Mouse (Mus musculus): ENCODE data around the gene Hscb. TPM values are rescaled to one million over a fixed set of nuclear protein-coding genes. Genes with fewer than 3 reads are reported as not detected.
"Not testable (repeated sequence)": the region's sequence is repeated elsewhere in the genome, so short reads cannot be mapped to it uniquely, and the experiment has no call there.

Gene Hscb
- 41.5 and 46.6 TPM in 2 replicates for polyA plus RNA-seq (2011; ENCODE audit: insufficient read depth, insufficient read length, low read depth, missing spikeins)

- peak within 1 kb of the TSS; percentile 98 for H3K4me3 ChIP-seq (ENCODE audit: low read depth, low read length)
- no peaks in the 10 kb centered on the region for H3K27me3 ChIP-seq (ENCODE audit: control insufficient read depth, insufficient read depth, low read length, poor library complexity, severe bottlenecking)
- H3K27ac ChIP-seq (ENCODE audit: insufficient read depth, low read length), result peak within 1 kb of the TSS; percentile 79
- TF ChIP-seq EP300 (IDR thresholded peaks at IDR 0.05; ENCODE audit: insufficient read depth, low read depth, low read length), result no peak
- TF ChIP-seq CTCF (IDR thresholded peaks at IDR 0.05; ENCODE audit: low read depth, low read length), result peak; percentile 22
- TF ChIP-seq POLR2A (IDR thresholded peaks at IDR 0.05; ENCODE audit: insufficient read depth, low read length), result peak; percentile 59
- peak within 1 kb of the TSS; percentile 82 for H3K9ac ChIP-seq (ENCODE audit: low read depth, poor library complexity, severe bottlenecking)
- peaks cover 29% of the 10 kb centered on the region for H3K36me3 ChIP-seq (ENCODE audit: control insufficient read depth, insufficient read depth, low read length, poor library complexity, severe bottlenecking)
- H3K4me1 ChIP-seq (ENCODE audit: control insufficient read depth, insufficient read depth, low read length), result peaks cover 1% of the 10 kb centered on the region
- no peaks in the 10 kb centered on the region for H3K9me3 ChIP-seq (replicated peaks; ENCODE audit: control insufficient read depth, insufficient read depth, low read length, poor library complexity, severe bottlenecking)
Measured at GRCm38 (mm10) chr5:110839678-110840365, at the start of gene Hscb, which contains the start of gene Chek2. Gene Hscb, minus strand, starts transcription at chr5:110839777. Gene Chek2, plus strand, starts transcription at chr5:110839979.

- TF ChIP-seq POLR2A (IDR thresholded peaks at IDR 0.05; ENCODE audit: insufficient read depth, low read length) (no peak), CTCF (IDR thresholded peaks at IDR 0.05; ENCODE audit: low read depth, low read length) (no peak), EP300 (IDR thresholded peaks at IDR 0.05; ENCODE audit: insufficient read depth, low read depth, low read length) (no peak)
Measured at GRCm38 (mm10) chr5:110888596-110888995, 49.0 kb upstream of the Hscb start.

GRCm38 (mm10) chr5:110879584-110880374 lies 40.2 kb upstream of the Hscb start, which contains the start of gene Ttc28:
Gene Ttc28, plus strand, starts transcription at chr5:110879803.
- no peaks in the 10 kb centered on the region for H3K27me3 ChIP-seq (ENCODE audit: control insufficient read depth, insufficient read depth, low read length, poor library complexity, severe bottlenecking)
- peak; percentile 18; the same call in 1 of the 2 replicates for TF ChIP-seq EP300 (IDR thresholded peaks at IDR 0.05; ENCODE audit: insufficient read depth, low read depth, low read length)
- TF ChIP-seq CTCF (IDR thresholded peaks at IDR 0.05; ENCODE audit: low read depth, low read length), result no peak
- no peaks in the 10 kb centered on the region for H3K4me1 ChIP-seq (ENCODE audit: control insufficient read depth, insufficient read depth, low read length)
- H3K4me3 ChIP-seq (ENCODE audit: low read depth, low read length), result peak within 1 kb of the TSS; percentile 66
- no peaks in the 10 kb centered on the region for H3K9me3 ChIP-seq (replicated peaks; ENCODE audit: control insufficient read depth, insufficient read depth, low read length, poor library complexity, severe bottlenecking)
- H3K27ac ChIP-seq (ENCODE audit: insufficient read depth, low read length), result no peak within 1 kb of the TSS
- no peaks in the 10 kb centered on the region for H3K36me3 ChIP-seq (ENCODE audit: control insufficient read depth, insufficient read depth, low read length, poor library complexity, severe bottlenecking)
- peak within 1 kb of the TSS; percentile 59 for H3K9ac ChIP-seq (ENCODE audit: low read depth, poor library complexity, severe bottlenecking)

More at GRCm38 (mm10) chr5:110888596-110888995, 49.0 kb upstream of the Hscb start:
- Histone ChIP-seq H3K36me3 (ENCODE audit: control insufficient read depth, insufficient read depth, low read length, poor library complexity, severe bottlenecking) (no peaks in the 10 kb centered on the region), H3K4me1 (ENCODE audit: control insufficient read depth, insufficient read depth, low read length) (no peaks in the 10 kb centered on the region), H3K27me3 (ENCODE audit: control insufficient read depth, insufficient read depth, low read length, poor library complexity, severe bottlenecking) (no peaks in the 10 kb centered on the region), H3K27ac (ENCODE audit: insufficient read depth, low read length) (no peak overlapping the region), H3K9ac (ENCODE audit: low read depth, poor library complexity, severe bottlenecking) (no peak overlapping the region), H3K9me3 (replicated peaks; ENCODE audit: control insufficient read depth, insufficient read depth, low read length, poor library complexity, severe bottlenecking) (no peaks in the 10 kb centered on the region), H3K4me3 (ENCODE audit: low read depth, low read length) (no peak overlapping the region)

GRCm38 (mm10) chr5:110879042-110879441 lies 39.5 kb upstream of the Hscb start:
- Histone ChIP-seq H3K4me1 (ENCODE audit: control insufficient read depth, insufficient read depth, low read length) (no peaks in the 10 kb centered on the region), H3K9ac (ENCODE audit: low read depth, poor library complexity, severe bottlenecking) (peak overlapping the region; percentile 59), H3K4me3 (ENCODE audit: low read depth, low read length) (peak overlapping the region; percentile 66), H3K27me3 (ENCODE audit: control insufficient read depth, insufficient read depth, low read length, poor library complexity, severe bottlenecking) (no peaks in the 10 kb centered on the region), H3K9me3 (replicated peaks; ENCODE audit: control insufficient read depth, insufficient read depth, low read length, poor library complexity, severe bottlenecking) (no peaks in the 10 kb centered on the region), H3K36me3 (ENCODE audit: control insufficient read depth, insufficient read depth, low read length, poor library complexity, severe bottlenecking) (peaks cover 1% of the 10 kb centered on the region), H3K27ac (ENCODE audit: insufficient read depth, low read length) (no peak overlapping the region)
- TF ChIP-seq EP300 (IDR thresholded peaks at IDR 0.05; ENCODE audit: insufficient read depth, low read depth, low read length), result no peak
- no peak for TF ChIP-seq CTCF (IDR thresholded peaks at IDR 0.05; ENCODE audit: low read depth, low read length)
- TF ChIP-seq POLR2A (IDR thresholded peaks at IDR 0.05; ENCODE audit: insufficient read depth, low read length), result no peak

- H3K27me3 ChIP-seq (ENCODE audit: control insufficient read depth, insufficient read depth, low read length, poor library complexity, severe bottlenecking); H3K36me3 ChIP-seq (ENCODE audit: control insufficient read depth, insufficient read depth, low read length, poor library complexity, severe bottlenecking); H3K9ac ChIP-seq (ENCODE audit: low read depth, poor library complexity, severe bottlenecking); H3K27ac ChIP-seq (ENCODE audit: insufficient read depth, low read length); H3K4me1 ChIP-seq (ENCODE audit: control insufficient read depth, insufficient read depth, low read length); H3K9me3 ChIP-seq (replicated peaks; ENCODE audit: control insufficient read depth, insufficient read depth, low read length, poor library complexity, severe bottlenecking); H3K4me3 ChIP-seq (ENCODE audit: low read depth, low read length): not testable (repeated sequence)
Measured at GRCm38 (mm10) chr5:110878526-110878925, 38.9 kb upstream of the Hscb start.
